Mouse (Mus musculus): ENCODE data around the gene Iqcg. TPM values are rescaled to one million over a fixed set of nuclear protein-coding genes. Genes with fewer than 3 reads are reported as not detected.
A peak's percentile ranks its signal among the peaks of the same experiment; 100 is the strongest.

Gene Iqcg
- polyA plus RNA-seq, 1 experiment: 1.7 TPM

GRCm38 (mm10) chr16:33019117-33019770 lies 36.8 kb downstream of the Iqcg start:
- WGBS: 71% methylated on average over 21 of the region's 21 CpGs
- DNase-seq: no peak
- TF ChIP-seq POLR2A (IDR thresholded peaks at IDR 0.05; ENCODE audit: borderline replicate concordance, insufficient read depth, low read length): no peak
- TF ChIP-seq CTCF (IDR thresholded peaks at IDR 0.05; ENCODE audit: borderline replicate concordance, insufficient read depth, low read depth, low read length): no peak

GRCm38 (mm10) chr16:33017677-33018349 lies 38.2 kb downstream of the Iqcg start:
- TF ChIP-seq CTCF (IDR thresholded peaks at IDR 0.05; ENCODE audit: borderline replicate concordance, insufficient read depth, low read depth, low read length) (no peak), POLR2A (IDR thresholded peaks at IDR 0.05; ENCODE audit: borderline replicate concordance, insufficient read depth, low read length) (no peak)
- H3K4me3 ChIP-seq (replicated peaks; ENCODE audit: insufficient read depth, low read depth, low read length): no peak overlapping the region
- WGBS: 91% methylated on average over 5 of the region's 5 CpGs
- no peak overlapping the region for H3K27ac ChIP-seq (ENCODE audit: insufficient read depth, low read length)
- no peak for DNase-seq
- no peaks in the 10 kb centered on the region for H3K27me3 ChIP-seq (ENCODE audit: control insufficient read depth, insufficient read depth, low read length)
- H3K4me1 ChIP-seq (ENCODE audit: control insufficient read depth, insufficient read depth, low read length): peaks cover 7% of the 10 kb centered on the region; the same call in 1 of the 2 replicates

More at GRCm38 (mm10) chr16:33019117-33019770, 36.8 kb downstream of the Iqcg start:
- Histone ChIP-seq H3K27ac (ENCODE audit: insufficient read depth, low read length) (no peak overlapping the region), H3K27me3 (ENCODE audit: control insufficient read depth, insufficient read depth, low read length) (no peaks in the 10 kb centered on the region), H3K4me1 (ENCODE audit: control insufficient read depth, insufficient read depth, low read length) (peaks cover 7% of the 10 kb centered on the region; the same call in 1 of the 2 replicates), H3K4me3 (replicated peaks; ENCODE audit: insufficient read depth, low read depth, low read length) (no peak overlapping the region)

- DNase-seq: no peak
- TF ChIP-seq CTCF (IDR thresholded peaks at IDR 0.05; ENCODE audit: borderline replicate concordance, insufficient read depth, low read depth, low read length): no peak
- TF ChIP-seq POLR2A (IDR thresholded peaks at IDR 0.05; ENCODE audit: borderline replicate concordance, insufficient read depth, low read length): no peak
- Histone ChIP-seq H3K4me1 (ENCODE audit: control insufficient read depth, insufficient read depth, low read length) (peaks cover 7% of the 10 kb centered on the region; the same call in 1 of the 2 replicates), H3K27ac (ENCODE audit: insufficient read depth, low read length) (no peak overlapping the region), H3K4me3 (replicated peaks; ENCODE audit: insufficient read depth, low read depth, low read length) (no peak overlapping the region), H3K27me3 (ENCODE audit: control insufficient read depth, insufficient read depth, low read length) (no peaks in the 10 kb centered on the region)
- WGBS: 88% methylated on average over 2 of the region's 2 CpGs
Measured at GRCm38 (mm10) chr16:33015986-33016385, 40.0 kb downstream of the Iqcg start.

GRCm38 (mm10) chr16:33015396-33015907 lies 40.6 kb downstream of the Iqcg start:
- TF ChIP-seq POLR2A (IDR thresholded peaks at IDR 0.05; ENCODE audit: borderline replicate concordance, insufficient read depth, low read length): no peak
- TF ChIP-seq CTCF (IDR thresholded peaks at IDR 0.05; ENCODE audit: borderline replicate concordance, insufficient read depth, low read depth, low read length): no peak
- no peak overlapping the region for H3K27ac ChIP-seq (ENCODE audit: insufficient read depth, low read length)
- no peak overlapping the region for H3K4me3 ChIP-seq (replicated peaks; ENCODE audit: insufficient read depth, low read depth, low read length)
- 95% methylated on average over 3 of the region's 3 CpGs for WGBS
- H3K4me1 ChIP-seq (ENCODE audit: control insufficient read depth, insufficient read depth, low read length): peaks cover 7% of the 10 kb centered on the region; the same call in 1 of the 2 replicates
- DNase-seq: no peak
- H3K27me3 ChIP-seq (ENCODE audit: control insufficient read depth, insufficient read depth, low read length): no peaks in the 10 kb centered on the region

GRCm38 (mm10) chr16:33014921-33015320 lies 41.1 kb downstream of the Iqcg start:
- WGBS: 6% methylated on average over 1 of the region's 1 CpGs
- no peaks in the 10 kb centered on the region for H3K27me3 ChIP-seq (ENCODE audit: control insufficient read depth, insufficient read depth, low read length)
- H3K27ac ChIP-seq (ENCODE audit: insufficient read depth, low read length): no peak overlapping the region
- no peak overlapping the region for H3K4me3 ChIP-seq (replicated peaks; ENCODE audit: insufficient read depth, low read depth, low read length)
- H3K4me1 ChIP-seq (ENCODE audit: control insufficient read depth, insufficient read depth, low read length): peaks cover 7% of the 10 kb centered on the region; the same call in 1 of the 2 replicates
- DNase-seq: peak; percentile 73 to 83
- TF ChIP-seq CTCF (IDR thresholded peaks at IDR 0.05; ENCODE audit: borderline replicate concordance, insufficient read depth, low read depth, low read length) (no peak), POLR2A (IDR thresholded peaks at IDR 0.05; ENCODE audit: borderline replicate concordance, insufficient read depth, low read length) (no peak)

- 94% methylated on average over 5 of the region's 5 CpGs for WGBS
- no peak for DNase-seq
- no peak for TF ChIP-seq POLR2A (IDR thresholded peaks at IDR 0.05; ENCODE audit: borderline replicate concordance, insufficient read depth, low read length)
- no peak for TF ChIP-seq CTCF (IDR thresholded peaks at IDR 0.05; ENCODE audit: borderline replicate concordance, insufficient read depth, low read depth, low read length)
- no peak overlapping the region for H3K4me3 ChIP-seq (replicated peaks; ENCODE audit: insufficient read depth, low read depth, low read length)
- H3K27me3 ChIP-seq (ENCODE audit: control insufficient read depth, insufficient read depth, low read length): no peaks in the 10 kb centered on the region
- peaks cover 7% of the 10 kb centered on the region; the same call in 1 of the 2 replicates for H3K4me1 ChIP-seq (ENCODE audit: control insufficient read depth, insufficient read depth, low read length)
- no peak overlapping the region for H3K27ac ChIP-seq (ENCODE audit: insufficient read depth, low read length)
Measured at GRCm38 (mm10) chr16:33013801-33014200, 42.2 kb downstream of the Iqcg start.

GRCm38 (mm10) chr16:33010166-33010565 lies 45.9 kb downstream of the Iqcg start:
- Histone ChIP-seq H3K4me1 (ENCODE audit: control insufficient read depth, insufficient read depth, low read length) (peaks cover 11% of the 10 kb centered on the region), H3K27me3 (ENCODE audit: control insufficient read depth, insufficient read depth, low read length) (no peaks in the 10 kb centered on the region), H3K4me3 (replicated peaks; ENCODE audit: insufficient read depth, low read depth, low read length) (no peak overlapping the region), H3K27ac (ENCODE audit: insufficient read depth, low read length) (no peak overlapping the region)
- WGBS: 55% methylated on average over 6 of the region's 6 CpGs
- DNase-seq: no peak
- no peak for TF ChIP-seq CTCF (IDR thresholded peaks at IDR 0.05; ENCODE audit: borderline replicate concordance, insufficient read depth, low read depth, low read length)

Measured in cerebellum, adult 2 months (tissue).